Mouse (Mus musculus) telencephalon, adult 2 months (tissue): ENCODE results near the gene Olfr743.
"Not testable (repeated sequence)": the region's sequence is repeated elsewhere in the genome, so short reads cannot be mapped to it uniquely, and the experiment has no call there.

Experiments
- DNase-seq: peaks from one replicate; pipeline ENCODE4 v3.0.0-alpha.2; 2011; ENCODE audit warnings: low read depth, low spot score

Olfr743 gene

DNA sequence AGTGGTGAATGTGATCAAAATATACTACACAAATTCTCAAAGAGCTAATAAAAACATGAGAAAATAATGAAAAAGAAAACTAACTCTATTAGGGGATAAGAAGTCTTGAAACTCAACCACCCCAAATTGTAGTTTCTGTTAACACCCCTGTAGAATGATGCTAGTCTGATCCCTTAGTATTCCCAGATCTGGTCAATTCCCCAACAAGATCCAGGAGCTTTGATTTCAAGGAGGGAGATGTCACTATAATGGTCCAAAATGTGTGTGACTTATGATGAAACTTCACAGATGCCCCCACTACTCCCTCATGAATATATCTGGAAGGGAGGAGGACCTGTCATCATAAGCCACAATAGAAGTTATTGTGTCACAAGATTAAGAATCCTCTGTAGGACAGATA is at the start of gene Olfr743:
Gene Olfr743 (plus strand): TSS at position 301 of the 400 bp plus-strand sequence.
- DNase-seq = no peak

- DNase-seq = no peak
Measured at GRCm38 (mm10) chr14:50472438-50472837, 49.2 kb upstream of the Olfr743 start, which contains the start of gene Olfr741. TSS of gene Olfr741 (plus strand) at chr14:50472738.

- DNase-seq = no peak
Measured at GRCm38 (mm10) chr14:50478406-50478805, 43.2 kb upstream of the Olfr743 start.

DNA sequence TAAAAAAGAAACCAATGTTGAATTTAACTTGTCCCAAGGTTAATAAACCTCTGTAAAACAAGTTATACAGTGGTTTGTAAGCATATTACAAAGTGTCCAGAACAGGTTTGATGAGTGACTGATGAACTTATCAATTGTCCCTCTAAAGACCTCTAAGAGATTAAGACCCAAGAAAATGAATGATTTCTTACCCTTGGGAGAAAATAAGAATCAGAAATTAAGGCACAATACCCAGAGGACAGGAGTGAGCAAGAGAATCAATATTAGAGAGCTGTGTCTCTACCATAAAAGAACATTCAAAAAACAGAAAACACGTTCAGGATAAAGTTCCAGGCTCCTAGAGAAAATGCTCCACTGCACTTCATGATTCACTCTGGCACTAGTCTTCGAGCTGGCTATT is 18.3 kb upstream of the Olfr743 start, which contains the start of gene Olfr742:
Gene Olfr742 (plus strand): TSS at position 301 of the 400 bp plus-strand sequence.
- no peak for DNase-seq

DNA sequence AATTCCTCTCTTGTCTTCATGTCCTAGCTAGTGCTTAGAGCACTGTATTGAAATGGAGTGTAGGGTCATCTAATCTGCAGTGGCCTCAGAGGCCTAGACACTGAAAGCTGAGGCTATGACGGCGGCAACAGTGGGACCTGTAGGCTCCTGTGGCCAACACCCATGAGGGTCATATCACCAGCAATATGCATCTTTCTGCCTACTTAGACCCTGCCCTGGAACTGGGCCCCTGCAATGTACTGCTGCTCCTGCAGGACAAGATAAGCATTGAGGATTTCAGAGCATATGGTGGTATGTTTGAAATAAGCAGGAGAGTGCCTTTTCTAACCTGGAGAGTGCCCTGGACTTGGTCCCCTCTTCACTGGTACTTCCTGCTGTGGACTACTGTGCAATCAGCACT is 31.1 kb downstream of the Olfr743 start:
- DNase-seq = no peak

DNA sequence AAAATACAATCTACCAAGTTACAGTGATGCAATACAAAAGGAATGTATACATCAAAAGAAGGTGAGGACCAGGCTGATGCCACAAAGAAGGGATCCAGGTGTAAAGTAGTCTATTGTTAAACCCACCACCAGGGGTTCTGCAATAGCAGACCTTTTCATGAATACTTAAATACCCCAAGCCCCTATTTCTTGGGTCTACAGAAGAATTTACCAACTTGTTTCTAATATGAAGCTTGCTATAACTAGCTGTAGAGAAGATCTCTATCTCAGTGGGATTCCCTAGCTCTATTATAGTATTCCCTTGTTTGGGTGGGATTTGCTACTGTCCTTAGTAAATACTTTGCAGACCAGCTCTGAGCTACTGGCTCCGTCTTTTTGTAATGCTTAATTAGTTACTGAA is 51.4 kb downstream of the Olfr743 start:
- DNase-seq = not testable (repeated sequence)
